Mouse (Mus musculus): ENCODE results near the gene Mbnl1.

Gene Mbnl1

GRCm38 (mm10) chr3:60524127-60524526 lies 51.5 kb downstream of the Mbnl1 start:
- DNase-seq, result no peak

DNA sequence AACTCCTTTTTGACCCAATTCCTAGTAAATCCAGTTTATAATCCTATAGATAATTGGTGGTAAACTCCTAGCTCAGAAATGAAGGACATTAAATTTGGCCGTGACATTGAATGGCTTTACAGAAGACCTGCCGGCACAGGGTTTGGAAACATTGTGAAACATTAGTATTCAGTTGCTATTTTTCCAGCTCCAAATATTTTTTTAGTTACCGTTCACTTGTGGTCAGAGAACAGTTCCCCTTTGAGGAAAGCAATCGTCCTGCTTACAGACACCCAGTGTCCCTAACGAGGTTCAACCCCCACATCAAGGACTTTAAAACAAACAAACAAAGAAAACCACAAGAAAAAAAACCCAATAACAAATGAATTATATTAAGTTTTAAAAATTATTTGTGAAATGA lies 58.7 kb downstream of the Mbnl1 start:
- DNase-seq, result no peak

DNA sequence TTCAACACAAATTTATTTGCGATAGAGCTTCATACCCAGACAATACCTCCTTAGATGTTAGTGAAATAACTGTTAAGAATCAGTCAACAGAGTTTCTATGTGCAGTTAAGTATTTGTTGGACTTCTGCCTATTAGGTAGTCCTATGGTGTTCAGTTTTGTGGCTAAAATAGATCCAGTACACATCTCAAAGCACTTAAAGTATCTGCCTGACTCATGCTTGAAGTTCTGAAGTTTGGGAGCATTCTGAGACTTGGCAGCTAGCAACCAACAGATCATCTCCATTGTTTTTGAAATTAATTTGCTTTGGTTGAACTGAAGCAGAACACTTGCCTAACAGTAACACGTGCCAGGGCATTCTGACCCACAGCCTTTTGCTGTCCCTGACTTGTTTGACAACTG lies 59.2 kb downstream of the Mbnl1 start:
- no peak for DNase-seq

- DNase-seq, result no peak
These were observed 62.6 kb downstream of the Mbnl1 start for GRCm38 (mm10) chr3:60535224-60535623.

- no peak for DNase-seq
These were observed 64.4 kb downstream of the Mbnl1 start for GRCm38 (mm10) chr3:60537063-60537462.

GRCm38 (mm10) chr3:60538214-60538971 lies 65.8 kb downstream of the Mbnl1 start:
- no peak for DNase-seq

DNA sequence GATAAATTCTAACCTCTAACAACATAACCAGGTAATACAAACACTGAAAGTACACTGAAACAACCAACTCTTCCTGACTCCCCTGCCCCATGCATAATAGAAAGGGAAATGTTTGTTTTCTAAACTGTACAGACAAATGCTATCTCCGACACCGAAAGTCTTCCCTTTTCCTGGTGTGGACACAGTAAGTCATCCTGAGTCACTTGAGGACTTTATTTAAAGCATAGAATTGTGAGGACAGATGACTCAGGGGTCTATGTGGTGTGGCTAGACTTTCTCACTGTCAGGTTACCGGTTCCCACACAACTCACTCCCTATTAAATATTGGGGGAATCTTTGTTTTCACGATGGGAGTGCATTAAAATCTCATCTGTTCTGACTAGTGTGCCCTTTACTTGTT lies 68.5 kb downstream of the Mbnl1 start:
- DNase-seq, result no peak

DNA sequence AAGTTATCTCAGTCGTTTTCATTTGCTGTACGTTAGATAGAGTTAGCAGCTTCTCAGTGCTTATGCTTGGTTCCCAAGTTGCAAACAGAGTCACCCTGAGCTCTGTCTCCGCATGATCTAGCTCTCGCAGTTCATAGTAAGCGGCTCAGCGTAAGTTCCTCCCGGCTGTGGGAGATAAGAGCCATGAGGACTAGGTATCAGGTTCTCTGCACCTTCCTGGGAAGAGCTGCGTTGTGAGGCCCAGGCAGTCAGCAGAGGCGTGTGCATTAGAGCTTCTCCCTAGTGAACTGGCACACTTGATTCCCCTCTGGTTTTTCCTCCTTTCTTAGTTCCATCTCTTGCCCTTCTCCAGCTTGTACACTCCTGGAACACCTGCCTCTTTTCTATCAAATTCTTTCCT lies 73.6 kb downstream of the Mbnl1 start:
- DNase-seq, result no peak

DNA sequence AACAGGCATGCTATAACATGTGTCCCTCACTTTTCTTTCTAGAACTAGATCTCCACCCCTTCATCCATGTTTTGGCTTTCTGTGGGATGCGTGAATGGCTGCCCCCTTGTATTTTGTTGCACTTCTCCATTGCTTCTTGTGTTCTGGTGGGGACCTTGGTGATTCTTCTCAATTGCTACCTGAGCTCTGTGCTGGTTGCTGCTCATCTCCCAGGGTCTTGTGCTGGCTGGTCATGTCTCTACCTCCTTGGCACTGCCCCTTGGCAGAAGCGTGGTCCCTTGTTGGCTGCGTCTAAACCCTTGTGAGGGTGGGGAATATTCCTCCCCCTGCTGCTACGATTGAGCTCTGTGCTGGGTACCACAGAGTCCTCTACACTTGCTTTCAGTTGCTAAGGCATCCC lies 74.3 kb downstream of the Mbnl1 start:
- DNase-seq, result no peak

DNA sequence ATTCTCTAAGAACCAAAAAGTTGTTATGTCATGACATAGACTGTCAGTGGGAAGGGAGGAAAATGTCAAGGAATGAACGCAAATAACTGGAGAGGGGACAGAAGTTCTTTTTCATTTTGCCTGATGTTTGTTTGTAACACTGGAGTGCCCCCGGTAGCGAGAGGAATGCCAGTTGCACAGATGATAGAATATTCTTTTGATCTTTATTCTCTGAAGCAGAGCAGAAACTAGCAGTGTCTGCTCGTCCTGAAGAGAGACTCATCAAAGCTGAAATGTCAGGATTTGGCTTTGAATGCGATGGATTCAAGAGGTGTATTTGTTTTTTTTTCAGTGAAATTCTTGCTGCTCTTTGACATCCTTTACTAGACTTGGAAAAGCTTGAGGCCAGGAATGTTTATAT lies 77.9 kb downstream of the Mbnl1 start:
- DNase-seq, result no peak

DNA sequence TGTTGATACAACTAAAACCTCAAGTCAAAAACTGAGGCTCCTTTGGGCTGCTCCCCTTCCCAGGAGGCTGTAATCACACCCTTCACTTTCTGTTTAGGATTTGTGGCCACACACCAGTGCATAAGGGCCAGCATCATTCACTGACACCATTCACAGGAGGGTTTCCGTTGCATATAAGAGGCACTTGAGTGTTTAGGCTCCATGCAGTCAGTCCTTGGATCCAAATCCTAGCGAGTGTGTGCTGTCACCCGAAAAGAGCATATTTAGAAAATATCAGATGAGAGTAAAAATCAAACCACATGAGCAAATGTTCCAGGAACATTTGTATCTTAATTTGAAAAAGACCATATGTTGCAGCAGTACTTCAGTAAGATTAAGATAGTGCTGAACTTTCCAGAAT lies 79.0 kb downstream of the Mbnl1 start:
- no peak for DNase-seq

- no peak for DNase-seq
These were observed 80.4 kb downstream of the Mbnl1 start for GRCm38 (mm10) chr3:60553011-60553410.

GRCm38 (mm10) chr3:60556596-60556995 lies 84.0 kb downstream of the Mbnl1 start:
- DNase-seq, result no peak

- no peak for DNase-seq
These were observed 85.7 kb downstream of the Mbnl1 start for GRCm38 (mm10) chr3:60558252-60558862.

DNA sequence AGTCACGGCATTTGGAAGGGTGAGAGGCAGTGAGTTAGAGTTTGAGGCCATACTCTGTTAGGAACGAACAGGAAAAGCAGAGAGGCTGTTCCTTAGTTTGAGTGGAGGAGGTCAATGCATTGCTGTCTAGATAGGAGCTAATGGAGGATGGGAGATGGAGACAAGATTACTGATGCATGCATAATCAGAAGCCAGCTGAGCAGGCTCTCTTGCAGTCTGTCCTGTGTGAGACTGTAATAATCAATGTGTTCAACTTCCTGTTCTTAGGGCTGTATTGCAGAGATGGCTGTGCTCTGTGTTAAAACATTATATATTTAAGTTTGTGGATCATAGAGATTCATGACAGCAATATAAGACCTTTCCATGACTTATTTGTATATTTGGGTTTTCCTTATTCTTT lies 87.1 kb downstream of the Mbnl1 start:
- DNase-seq, result no peak

- no peak for DNase-seq
These were observed 91.1 kb downstream of the Mbnl1 start for GRCm38 (mm10) chr3:60563529-60564243.

DNA sequence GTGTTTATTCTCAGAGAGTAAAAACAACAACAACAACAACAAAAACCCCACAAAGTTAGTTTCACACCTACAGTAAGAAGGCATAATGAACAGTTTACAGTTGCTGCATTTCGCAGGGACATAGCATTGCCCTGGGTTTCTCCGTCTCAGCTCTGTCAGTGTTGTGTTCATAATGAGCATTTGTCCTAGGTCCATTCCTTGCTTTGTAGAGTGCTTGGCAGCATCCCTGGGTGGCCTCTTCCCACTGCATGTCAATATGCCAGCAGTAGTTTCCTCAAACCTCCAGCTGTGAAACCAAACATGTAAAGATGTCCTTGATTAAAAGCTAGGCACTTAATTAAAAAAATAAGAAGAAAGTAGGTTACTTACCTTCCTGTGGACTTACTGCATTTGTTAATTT lies 91.6 kb downstream of the Mbnl1 start:
- no peak for DNase-seq

DNA sequence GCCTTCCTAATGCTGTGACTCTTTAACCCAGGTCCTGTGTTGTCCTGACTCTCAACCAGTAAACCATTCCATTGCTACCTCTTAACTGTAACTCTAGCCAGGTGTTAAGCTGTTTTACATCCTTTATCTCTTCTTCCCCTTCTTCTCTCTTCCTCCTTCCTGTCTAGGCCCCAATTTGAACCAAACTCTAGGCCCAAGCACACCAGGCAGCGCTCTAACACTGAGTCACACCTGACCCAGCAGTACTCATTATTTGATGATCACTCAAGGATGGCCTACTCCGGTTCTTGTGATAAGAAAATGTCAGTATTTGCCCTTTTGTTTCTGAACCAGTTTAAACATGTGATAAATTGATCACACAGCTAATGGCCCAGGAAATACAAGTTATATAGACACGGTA lies 92.6 kb downstream of the Mbnl1 start:
- no peak for DNase-seq

GRCm38 (mm10) chr3:60565950-60566349 lies 93.3 kb downstream of the Mbnl1 start:
- no peak for DNase-seq

DNA sequence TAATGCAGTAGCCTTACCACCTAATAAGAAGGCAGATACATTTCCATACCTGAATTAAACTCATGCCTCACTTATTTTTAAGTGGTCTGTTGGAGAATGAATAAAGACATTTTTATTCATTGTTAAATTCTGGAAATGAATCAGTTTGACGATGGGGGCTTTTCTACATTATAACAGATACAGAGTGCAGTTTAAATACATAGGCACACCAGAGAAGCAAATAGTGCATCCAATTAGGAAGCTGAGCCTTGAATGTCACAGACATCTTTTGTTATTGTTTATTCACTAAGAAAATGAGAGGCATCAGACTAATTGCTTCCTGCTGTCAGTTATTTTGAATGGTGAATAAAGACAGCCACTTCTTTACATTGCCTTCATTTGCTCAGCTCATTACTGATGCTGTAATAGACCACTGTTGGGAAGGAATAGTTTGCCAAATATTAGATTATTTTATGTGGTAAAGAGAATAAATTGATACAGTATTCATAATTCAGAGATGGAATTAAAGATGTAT lies 95.6 kb downstream of the Mbnl1 start:
- no peak for DNase-seq

GRCm38 (mm10) chr3:60568801-60569568 lies 96.4 kb downstream of the Mbnl1 start:
- DNase-seq, result no peak

DNA sequence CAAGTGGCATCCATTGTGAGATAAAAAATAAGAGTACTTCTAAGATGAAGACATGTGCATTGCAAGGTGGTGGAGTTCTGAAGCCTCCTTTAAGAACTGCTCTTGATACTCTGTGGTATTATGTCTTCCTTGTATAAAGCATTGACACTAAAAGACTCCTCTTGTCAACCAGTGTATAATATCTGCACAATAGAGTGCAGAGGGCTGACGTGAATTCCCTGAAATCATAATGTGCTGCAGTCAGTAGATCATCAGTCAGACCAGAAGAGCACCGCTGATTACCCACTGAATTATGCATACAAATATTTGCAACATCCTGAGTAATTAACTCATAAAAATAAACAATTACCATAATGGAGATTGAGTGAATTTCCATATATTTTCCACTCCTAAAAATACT lies 97.2 kb downstream of the Mbnl1 start:
- DNase-seq, result no peak

- no peak for DNase-seq
These were observed 97.9 kb downstream of the Mbnl1 start for GRCm38 (mm10) chr3:60570491-60571022.

Data from right cerebral cortex, postnatal 4 days (tissue).